Mouse (Mus musculus) kidney, embryonic 16.5 days (tissue): ENCODE data around the gene Ugcg. TPM values are rescaled to one million over a fixed set of nuclear protein-coding genes. Genes with fewer than 3 reads are reported as not detected.

Experiments
- ATAC-seq: fragments of 200-750 bp; cut with Nextera tagmentation; 2 replicates; pipeline ENCODE4 v1.8.0; 2017; ENCODE audit warnings: moderate TSS enrichment; ENCODE audit not compliant: low FRiP score, low TSS enrichment
- H3K27ac ChIP-seq: fragments of 300-500 bp; sonication (generic); 2 replicates; pipeline ENCODE4 v1.5.1; 2014; ENCODE audit warnings: low read length
- H3K27me3 ChIP-seq: fragments of 300-500 bp; sonication (generic); 2 replicates; pipeline ENCODE4 v1.6.1; 2014; ENCODE audit warnings: low read length, control low read depth, mixed read lengths; ENCODE audit not compliant: insufficient read depth
- H3K36me3 ChIP-seq: fragments of 300-500 bp; sonication (generic); 2 replicates; pipeline ENCODE4 v1.6.1; 2014; ENCODE audit warnings: low read length, control low read depth, mixed read lengths; ENCODE audit not compliant: insufficient read depth
- H3K4me1 ChIP-seq: fragments of 300-500 bp; sonication (generic); 2 replicates; pipeline ENCODE4 v1.6.1; 2014; ENCODE audit warnings: low read length, control low read depth, mixed read lengths; ENCODE audit not compliant: insufficient read depth
- H3K4me2 ChIP-seq: fragments of 300-500 bp; sonication (generic); replicated peaks from 2 replicates; pipeline ENCODE4 v1.6.1; 2014; ENCODE audit warnings: low read depth, low read length
- H3K4me3 ChIP-seq: fragments of 300-500 bp; sonication (generic); 2 replicates; pipeline ENCODE4 v1.5.1; 2014; ENCODE audit warnings: mild to moderate bottlenecking, low read length
- H3K9ac ChIP-seq: fragments of 300-500 bp; sonication (generic); replicated peaks from 2 replicates; pipeline ENCODE4 v1.6.1; 2014; ENCODE audit warnings: low read length
- H3K9me3 ChIP-seq: fragments of 300-500 bp; sonication (generic); 2 replicates; pipeline ENCODE4 v1.6.1; 2016; ENCODE audit warnings: low read length, control low read depth
- WGBS: fragments of 180-500 bp; shearing (Covaris S2); extraction: QIAGEN DNeasy Blood & Tissue Kit; methylation state at CpG from one replicate; pipeline ENCODE4 v1.1.7; 2014; 5-methylcytosine and 5-hydroxymethylcytosine counted together
- polyA plus RNA-seq: library from polyadenylated mRNA; unstranded; fragments of >200 nt; fragmentation: Nextera tagmentation; extraction: Ambion mirVana; gene quantifications from 2 replicates; pipeline ENCODE4 v1.2.1, GENCODE M21; 2015

The Ugcg gene
- polyA plus RNA-seq, 1 experiment from 2014 or later: 6.7 TPM

DNA sequence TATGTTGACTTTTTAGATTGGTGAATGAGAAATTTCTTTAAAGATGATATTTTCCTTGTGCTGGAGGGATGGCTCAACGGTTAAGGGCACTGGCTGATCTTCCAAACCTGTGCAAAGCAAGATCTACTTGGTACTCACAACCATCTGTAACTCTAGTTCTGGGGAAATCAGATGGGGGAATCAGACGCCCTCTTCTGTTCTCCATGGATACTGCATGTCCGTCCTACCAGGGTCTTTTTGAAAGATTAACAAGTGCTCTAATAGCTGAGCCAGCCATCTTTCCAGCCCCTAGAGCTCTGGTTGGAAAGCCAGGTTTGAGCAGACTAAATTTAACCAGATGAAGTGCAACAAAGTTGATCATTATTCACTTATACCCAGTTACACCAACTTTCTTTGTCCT lies 1.8 kb upstream of the Ugcg start:
- WGBS: 29% methylated on average over 3 of the region's 3 CpGs
- H3K4me2 ChIP-seq: no peak overlapping the region
- no peak overlapping the region for H3K9ac ChIP-seq
- peaks cover 13% of the 10 kb centered on the region for H3K4me1 ChIP-seq
- no peaks in the 10 kb centered on the region for H3K27me3 ChIP-seq
- no peak for ATAC-seq
- no peaks in the 10 kb centered on the region for H3K36me3 ChIP-seq
- H3K4me3 ChIP-seq: no peak overlapping the region
- no peak overlapping the region for H3K27ac ChIP-seq
- H3K9me3 ChIP-seq: no peaks in the 10 kb centered on the region

DNA sequence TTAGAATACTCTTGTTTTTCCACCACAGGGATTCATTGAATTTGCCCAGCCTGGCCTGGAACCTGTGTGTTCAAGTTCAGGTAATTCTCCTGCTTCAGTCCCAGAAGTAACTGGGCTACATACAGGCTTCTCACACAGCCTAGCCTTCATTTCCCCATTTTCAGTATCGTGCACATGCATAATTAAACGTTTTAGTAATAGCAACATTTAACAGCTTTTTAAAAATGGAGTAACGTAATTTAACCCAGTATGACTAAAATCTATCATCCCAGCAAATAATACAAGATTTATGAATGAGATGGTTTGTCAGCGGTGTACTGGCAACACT lies 619 bp upstream of the Ugcg start:
- H3K9me3 ChIP-seq: no peaks in the 10 kb centered on the region
- peak overlapping the region; percentile 98 for H3K4me3 ChIP-seq
- no peaks in the 10 kb centered on the region for H3K36me3 ChIP-seq
- no peak for ATAC-seq
- peaks cover 13% of the 10 kb centered on the region for H3K4me1 ChIP-seq
- peak overlapping the region; percentile 97 for H3K9ac ChIP-seq
- no peaks in the 10 kb centered on the region for H3K27me3 ChIP-seq
- H3K27ac ChIP-seq: peak overlapping the region; percentile 90
- 35% methylated on average over 4 of the region's 4 CpGs for WGBS
- H3K4me2 ChIP-seq: peak overlapping the region; percentile 81

DNA sequence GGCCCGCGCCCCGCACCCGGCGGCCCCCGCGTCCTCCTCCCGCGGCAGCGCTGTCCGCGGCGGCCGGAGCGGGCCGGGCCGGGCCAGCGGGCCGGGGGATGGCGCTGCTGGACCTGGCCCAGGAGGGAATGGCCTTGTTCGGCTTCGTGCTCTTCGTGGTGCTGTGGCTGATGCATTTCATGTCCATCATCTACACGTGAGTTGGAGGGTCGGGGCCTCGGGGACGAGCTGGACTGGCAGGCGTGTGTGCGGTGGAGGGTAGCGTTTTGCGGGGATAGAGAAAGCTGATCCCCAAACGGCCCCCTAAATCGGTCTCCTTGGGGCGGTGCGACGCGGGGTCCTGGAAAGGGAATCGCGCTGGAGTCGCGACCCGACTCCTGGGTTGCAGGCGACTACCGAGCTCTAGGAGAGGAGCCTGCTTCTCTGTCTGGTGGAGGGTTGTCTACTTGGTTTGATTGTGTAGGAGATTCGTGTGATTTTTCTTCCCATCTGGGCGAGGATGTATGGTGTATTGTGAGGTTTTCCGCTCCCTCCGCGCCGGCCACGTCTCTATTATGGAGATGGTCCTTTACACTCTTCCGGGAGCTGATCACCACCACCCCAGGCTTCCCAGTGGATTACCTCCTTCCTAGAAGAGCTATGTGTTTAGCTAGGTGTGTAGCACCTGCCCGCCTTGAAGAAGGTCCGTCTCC lies 635 bp downstream of the Ugcg start:
- H3K27me3 ChIP-seq: no peaks in the 10 kb centered on the region
- H3K4me3 ChIP-seq: peak overlapping the region; percentile 98
- no peaks in the 10 kb centered on the region for H3K9me3 ChIP-seq
- H3K4me2 ChIP-seq: peak overlapping the region; percentile 81
- no peaks in the 10 kb centered on the region for H3K36me3 ChIP-seq
- H3K9ac ChIP-seq: peak overlapping the region; percentile 97
- H3K27ac ChIP-seq: peak overlapping the region; percentile 90
- peak; percentile 33; the same call in 1 of the 2 replicates for ATAC-seq
- WGBS: 1% methylated on average over 48 of the region's 54 CpGs
- H3K4me1 ChIP-seq: peaks cover 13% of the 10 kb centered on the region

DNA sequence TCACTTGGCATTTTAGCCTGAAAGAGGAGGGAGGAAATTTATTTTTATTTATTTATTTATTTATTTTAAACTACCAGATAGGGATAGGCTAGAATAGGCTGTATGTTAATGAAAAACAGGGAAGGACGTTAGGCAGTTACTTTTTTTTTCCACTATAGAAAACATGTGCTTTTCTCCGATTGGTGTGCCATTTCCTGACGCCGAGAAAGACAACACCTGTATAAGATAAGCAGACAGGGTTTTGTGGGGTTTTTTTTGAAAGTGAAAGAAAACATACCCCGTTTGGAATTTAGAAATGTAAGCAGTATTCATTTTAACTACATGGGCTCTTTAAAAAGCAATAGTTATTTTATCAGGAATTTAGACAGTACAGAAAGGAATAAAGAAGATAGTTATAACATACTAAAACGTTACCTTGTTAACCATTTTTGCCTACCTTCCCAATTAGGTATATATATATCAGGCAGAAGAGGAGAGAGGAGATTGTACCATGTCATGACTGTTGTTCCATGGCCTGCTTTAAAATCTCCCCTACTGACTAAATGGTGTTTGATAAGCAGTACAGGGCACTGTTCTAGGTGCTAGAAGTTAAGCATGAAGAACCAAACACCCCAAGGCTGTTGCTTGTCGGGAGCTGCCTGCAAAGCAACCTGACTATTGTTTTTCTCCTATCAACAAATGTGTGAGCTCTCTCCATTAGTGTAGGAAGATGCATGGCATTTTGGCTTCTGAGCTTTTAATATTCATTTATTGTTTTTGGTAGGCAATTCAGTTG lies 1.8 kb downstream of the Ugcg start:
- no peak for ATAC-seq
- H3K36me3 ChIP-seq: no peaks in the 10 kb centered on the region
- peak overlapping the region; percentile 81 for H3K4me2 ChIP-seq
- H3K9ac ChIP-seq: no peak overlapping the region
- H3K9me3 ChIP-seq: no peaks in the 10 kb centered on the region
- 59% methylated on average over 7 of the region's 7 CpGs for WGBS
- H3K27ac ChIP-seq: no peak overlapping the region
- H3K4me1 ChIP-seq: peaks cover 14% of the 10 kb centered on the region
- peak overlapping the region; percentile 98 for H3K4me3 ChIP-seq
- H3K27me3 ChIP-seq: no peaks in the 10 kb centered on the region

DNA sequence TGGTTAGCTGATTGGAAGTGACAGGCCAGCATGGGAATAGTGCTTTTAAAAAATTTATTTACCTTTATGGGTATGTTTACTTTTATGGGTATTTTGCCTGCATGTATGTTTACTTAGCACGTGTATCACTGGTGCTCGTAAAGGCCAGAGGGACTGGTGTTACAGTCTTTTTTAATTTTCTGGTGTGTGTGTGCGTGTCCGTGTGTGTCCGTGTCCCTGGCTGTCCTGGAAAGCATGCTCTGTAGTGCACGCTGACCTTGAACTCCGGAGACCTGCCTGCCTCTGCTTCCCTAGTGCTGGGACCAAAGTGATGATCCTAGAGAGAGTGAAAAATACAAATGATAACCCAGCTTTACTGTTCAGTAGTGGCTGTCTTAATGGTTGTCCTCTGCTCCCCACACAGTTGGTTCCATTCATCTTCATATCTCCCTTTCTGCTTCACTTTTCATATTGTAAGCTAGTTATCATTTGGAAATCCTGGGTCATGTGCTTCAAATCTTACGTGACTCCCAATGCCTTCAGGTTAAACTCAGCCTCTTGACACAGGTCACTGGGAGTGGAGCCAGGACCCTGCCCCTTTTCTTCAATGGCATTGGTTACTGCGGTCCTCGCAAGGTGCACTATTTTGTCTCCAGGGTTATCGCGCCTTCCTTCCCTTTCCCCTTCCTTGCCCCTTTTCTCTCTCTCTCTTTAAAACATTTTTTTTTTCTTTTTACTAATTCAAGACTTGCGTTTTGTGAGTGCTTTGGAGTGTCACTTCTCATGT lies 5.9 kb downstream of the Ugcg start:
- no peak for ATAC-seq
- no peak overlapping the region for H3K27ac ChIP-seq
- peaks cover 38% of the 10 kb centered on the region for H3K4me1 ChIP-seq
- no peaks in the 10 kb centered on the region for H3K9me3 ChIP-seq
- H3K9ac ChIP-seq: no peak overlapping the region
- H3K4me2 ChIP-seq: no peak overlapping the region
- 87% methylated on average over 13 of the region's 13 CpGs for WGBS
- no peaks in the 10 kb centered on the region for H3K27me3 ChIP-seq
- no peaks in the 10 kb centered on the region for H3K36me3 ChIP-seq
- H3K4me3 ChIP-seq: no peak overlapping the region

DNA sequence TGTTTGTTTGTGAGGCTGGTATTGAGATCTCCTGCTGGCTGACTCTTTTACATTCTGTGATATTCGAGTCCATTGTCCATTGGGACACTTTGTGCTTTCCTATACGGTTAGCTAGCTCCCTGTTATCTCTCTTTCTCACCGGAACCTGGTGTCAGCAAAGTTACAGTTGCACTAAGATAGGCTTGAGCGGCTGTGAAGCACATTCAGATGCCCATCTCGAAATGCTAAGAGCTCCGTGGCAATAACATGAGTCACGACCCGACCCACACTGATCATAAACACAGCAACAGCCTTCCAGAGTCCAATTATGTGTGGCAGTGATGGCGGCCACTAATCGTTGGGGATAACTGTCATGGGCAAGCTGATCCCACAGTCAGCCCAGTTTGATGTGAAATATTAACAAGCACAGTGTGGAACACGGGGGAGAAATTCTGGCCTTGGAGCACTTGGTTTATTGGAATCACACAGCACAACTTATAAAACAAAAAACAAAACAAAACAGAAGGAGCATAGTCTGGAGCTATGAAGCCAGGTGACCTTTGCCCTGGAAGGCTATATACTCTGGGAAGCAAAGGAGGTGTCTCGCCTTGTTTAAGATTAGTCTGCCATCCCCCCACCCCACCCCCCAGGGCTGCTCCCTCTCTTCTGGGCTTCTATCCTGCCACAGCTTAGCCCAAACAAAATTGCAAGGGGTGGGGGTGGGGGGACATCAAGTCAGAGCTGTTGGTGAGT lies 7.5 kb downstream of the Ugcg start:
- Histone ChIP-seq H3K36me3 (no peaks in the 10 kb centered on the region), H3K4me2 (peak overlapping the region; percentile 32), H3K9me3 (no peaks in the 10 kb centered on the region), H3K4me3 (no peak overlapping the region), H3K27ac (0 out of 2 replicates have a peak overlapping the region, but pooled peaks have one; percentile 34), H3K4me1 (peaks cover 28% of the 10 kb centered on the region), H3K27me3 (no peaks in the 10 kb centered on the region), H3K9ac (no peak overlapping the region)
- peak; percentile 76; the same call in 1 of the 2 replicates for ATAC-seq
- 16% methylated on average over 12 of the region's 12 CpGs for WGBS

DNA sequence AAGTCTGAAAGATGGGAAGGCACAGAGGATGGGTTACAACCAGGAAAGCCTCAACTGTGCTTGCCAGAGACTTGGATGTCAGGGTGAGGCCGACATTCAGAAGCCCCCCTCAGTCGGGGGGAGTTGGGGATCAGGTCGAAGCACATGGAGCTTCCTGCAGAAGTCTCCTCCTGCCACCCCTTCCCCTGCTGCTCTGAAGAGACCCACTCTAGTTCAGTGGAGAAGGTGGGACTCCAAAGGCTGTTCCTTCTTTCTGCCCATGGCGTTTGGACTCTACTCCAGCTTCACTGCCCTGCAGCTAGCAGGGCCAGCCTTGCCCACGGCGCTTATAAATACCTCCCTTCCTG lies 8.0 kb downstream of the Ugcg start:
- H3K9ac ChIP-seq: no peak overlapping the region
- no peak overlapping the region for H3K4me3 ChIP-seq
- ATAC-seq: no peak; the same call in 1 of the 2 replicates
- no peaks in the 10 kb centered on the region for H3K27me3 ChIP-seq
- no peaks in the 10 kb centered on the region for H3K9me3 ChIP-seq
- H3K4me2 ChIP-seq: peak overlapping the region; percentile 32
- 21% methylated on average over 6 of the region's 6 CpGs for WGBS
- H3K4me1 ChIP-seq: peaks cover 28% of the 10 kb centered on the region
- H3K36me3 ChIP-seq: no peaks in the 10 kb centered on the region
- H3K27ac ChIP-seq: 0 out of 2 replicates have a peak overlapping the region, but pooled peaks have one; percentile 34

DNA sequence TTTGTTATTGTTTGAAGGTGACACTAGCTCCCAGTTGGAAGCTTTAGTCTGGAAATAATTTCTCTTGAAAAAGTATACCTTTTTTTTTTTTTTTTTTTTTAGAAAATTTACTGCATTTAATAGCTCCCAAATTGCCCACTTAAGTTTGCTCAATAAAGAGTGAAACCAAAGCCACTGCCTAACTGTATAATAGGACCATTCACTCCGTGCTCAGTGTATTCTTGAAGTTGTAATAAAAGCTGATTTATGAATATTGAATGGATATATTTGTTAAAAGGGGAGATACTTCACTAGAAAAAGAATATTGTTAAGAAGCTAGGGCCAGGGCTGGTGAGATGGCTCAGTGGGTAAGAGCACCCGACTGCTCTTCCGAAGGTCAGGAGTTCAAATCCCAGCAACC lies 8.4 kb downstream of the Ugcg start:
- H3K9ac ChIP-seq: no peak overlapping the region
- 48% methylated on average over 3 of the region's 3 CpGs for WGBS
- H3K4me2 ChIP-seq: no peak overlapping the region
- no peak for ATAC-seq
- peaks cover 28% of the 10 kb centered on the region for H3K4me1 ChIP-seq
- H3K27me3 ChIP-seq: no peaks in the 10 kb centered on the region
- no peak overlapping the region for H3K27ac ChIP-seq
- no peaks in the 10 kb centered on the region for H3K9me3 ChIP-seq
- H3K4me3 ChIP-seq: no peak overlapping the region
- no peaks in the 10 kb centered on the region for H3K36me3 ChIP-seq

DNA sequence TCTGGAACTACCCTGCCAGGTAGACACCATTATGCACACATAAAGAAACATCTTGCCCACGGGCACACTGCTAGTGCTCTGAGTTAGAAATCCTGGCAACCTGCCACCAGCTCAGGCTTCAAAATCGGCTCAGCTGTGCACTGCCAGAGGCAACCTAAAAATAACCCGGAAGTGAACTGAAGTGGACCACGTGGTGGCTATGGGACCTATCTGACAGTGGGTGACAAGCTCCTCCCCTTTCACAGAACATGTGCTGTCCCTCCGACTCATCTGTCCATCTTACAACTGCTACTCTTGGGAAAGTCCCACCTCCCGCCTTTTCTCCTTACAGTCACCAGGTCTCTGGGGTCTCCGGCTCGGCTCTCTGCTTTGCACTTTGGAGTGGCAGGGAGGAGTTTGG lies 10.3 kb downstream of the Ugcg start:
- H3K27ac ChIP-seq: no peak overlapping the region
- ATAC-seq: peak; percentile 46
- 23% methylated on average over 8 of the region's 8 CpGs for WGBS

More for the DNA sequence above, 10.3 kb downstream of the Ugcg start:
- Histone ChIP-seq H3K36me3 (no peaks in the 10 kb centered on the region), H3K4me1 (peaks cover 32% of the 10 kb centered on the region), H3K4me3 (no peak overlapping the region), H3K9me3 (no peaks in the 10 kb centered on the region), H3K27me3 (no peaks in the 10 kb centered on the region), H3K9ac (no peak overlapping the region), H3K4me2 (no peak overlapping the region)
